Mouse (Mus musculus) embryonic fibroblast, embryonic 13.5 days (primary cell): ENCODE data around the gene Casp8ap2.

Experiments
- CTCF ChIP-seq: IDR thresholded peaks from 2 replicates; pipeline ENCODE4 v1.5.1; 2011; ENCODE audit warnings: mild to moderate bottlenecking, control low read depth, low read length, moderate library complexity, borderline replicate concordance; ENCODE audit not compliant: insufficient read depth
- POLR2A ChIP-seq: IDR thresholded peaks from 2 replicates; pipeline ENCODE4 v1.6.1; 2011; ENCODE audit warnings: low read depth, mild to moderate bottlenecking, control low read depth, low read length, moderate library complexity

GRCm38 (mm10) chr4:32668291-32668690 is 53.0 kb downstream of the Casp8ap2 start:
- TF ChIP-seq CTCF (peak; percentile 4; the same call in 1 of the 2 replicates), POLR2A (no peak)
